Mouse (Mus musculus): ENCODE measurements around the gene Dync1li1. TPM values are rescaled to one million over a fixed set of nuclear protein-coding genes. Genes with fewer than 3 reads are reported as not detected.

The Dync1li1 gene
- total RNA-seq, 2 experiments from 2014 or later = 39.2 to 47.6 TPM

DNA sequence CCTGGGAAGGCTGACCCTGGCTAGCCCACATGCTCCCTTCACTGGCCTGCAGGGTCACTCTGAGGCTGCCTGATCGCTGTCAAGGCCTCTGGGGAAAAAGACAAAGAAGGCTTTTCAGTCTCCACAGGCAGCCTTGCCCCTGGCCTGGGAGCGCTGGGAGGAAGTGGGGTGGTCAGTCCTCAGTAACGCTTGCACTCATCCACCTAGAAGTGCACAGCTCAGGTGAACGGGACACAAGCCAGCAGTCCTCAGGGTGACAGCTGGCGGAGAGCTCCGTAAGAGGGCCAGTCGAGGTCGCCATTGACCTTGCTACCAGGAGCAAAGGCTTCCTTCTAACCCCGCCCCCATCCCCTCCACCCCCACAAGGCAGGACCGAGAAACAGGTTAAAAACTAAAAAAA lies 79.5 kb downstream of the Dync1li1 start:
- peak in 1 of 2 experiments; percentile 26 for DNase-seq

DNA sequence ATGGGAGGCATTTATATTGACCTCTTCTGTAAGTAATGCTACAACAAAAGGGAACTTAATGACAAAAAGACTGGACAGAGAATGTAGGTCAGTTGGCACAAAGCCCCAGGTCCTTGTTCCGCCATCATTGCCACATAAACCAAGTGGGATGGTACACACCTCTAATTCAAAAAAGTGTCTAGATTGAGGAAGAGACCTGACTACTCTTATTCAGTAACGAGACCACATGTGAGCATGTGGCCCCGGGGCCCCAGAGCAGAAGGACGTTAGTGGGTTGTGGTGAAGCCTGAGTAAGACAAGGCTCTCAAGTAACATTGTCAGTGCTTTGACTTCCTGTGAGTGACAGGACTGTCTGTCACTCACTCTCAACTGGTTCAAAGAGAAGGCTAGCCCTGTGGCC lies 81.6 kb downstream of the Dync1li1 start:
- DNase-seq = no peak

DNA sequence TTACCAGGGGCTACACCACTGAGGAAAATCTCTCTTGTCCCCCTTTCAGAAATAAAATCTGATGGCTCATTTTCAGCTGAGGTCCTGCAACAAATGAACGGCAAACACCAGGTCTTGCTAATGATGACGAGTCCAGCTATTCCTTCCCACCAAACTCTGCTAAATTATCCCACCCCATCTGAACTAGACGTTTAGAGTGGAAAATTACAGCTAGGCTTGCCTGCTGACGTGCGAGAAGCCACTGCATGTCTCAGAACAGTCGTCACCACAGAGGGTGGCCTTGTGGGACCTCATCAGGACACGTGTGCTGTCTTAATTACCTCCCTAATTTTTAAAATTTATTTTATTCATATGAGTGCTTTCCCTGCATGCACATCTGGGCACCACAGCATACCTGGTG lies 83.0 kb downstream of the Dync1li1 start:
- DNase-seq = no peak

Other genes with a start within 250 kb of the Dync1li1 start
- gene Ccr4, start 183.9 kb upstream of the Dync1li1 start, total RNA-seq (2021) = not detected
- not detected for gene C130032M10Rik, start 173.1 kb upstream of the Dync1li1 start, total RNA-seq (2021)
- gene Trim71, start 124.4 kb upstream of the Dync1li1 start, total RNA-seq (2021) = under 1 TPM in 1 of 2 experiments, not detected in 1; 0.03 TPM
- gene Cnot10, start 48.6 kb upstream of the Dync1li1 start, total RNA-seq (2021) = 10 to 100 TPM; 34.0 to 34.4 TPM
- gene Cmtm6, start 42.3 kb downstream of the Dync1li1 start, total RNA-seq (2021) = 100 to 1,000 TPM in 1 of 2 experiments, 10 to 100 TPM in 1; 71.3 to 102 TPM
- gene Cmtm7, start 93.1 kb downstream of the Dync1li1 start, total RNA-seq (2021) = 10 to 100 TPM; 29.2 to 39.2 TPM
- 1 to 10 TPM; 5.7 to 6.9 TPM for gene Cmtm8, start 155.4 kb downstream of the Dync1li1 start, total RNA-seq (2021)
- gene Gpd1l, start 245.2 kb downstream of the Dync1li1 start, total RNA-seq (2021) = 10 to 100 TPM; 25.1 to 48.7 TPM